Mouse (Mus musculus): ENCODE data around the gene Poc1a. TPM values are rescaled to one million over a fixed set of nuclear protein-coding genes. Genes with fewer than 3 reads are reported as not detected.

Poc1a gene
- polyA plus RNA-seq, 1 experiment: 7.6 TPM

DNA sequence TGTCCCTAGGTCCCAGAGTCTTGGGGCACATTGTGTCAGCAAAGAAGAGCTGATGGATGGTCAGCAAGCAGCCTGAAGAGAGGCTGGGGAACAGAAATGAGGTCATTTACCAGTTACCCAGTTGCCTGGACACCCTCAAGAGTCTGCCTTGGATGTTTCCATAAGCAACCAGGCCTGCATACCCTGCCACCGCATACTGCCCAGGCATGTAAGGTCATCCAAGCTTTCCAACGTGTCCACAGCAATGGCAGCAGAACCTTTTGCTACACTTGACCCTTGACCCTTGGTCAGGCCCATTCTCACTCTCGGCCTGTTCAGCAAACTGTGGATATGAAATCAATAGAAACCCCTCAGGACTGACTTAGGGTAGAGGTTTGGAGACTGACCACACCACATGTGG, 19.4 kb upstream of the Poc1a start:
- TF ChIP-seq MYOD1 (IDR thresholded peaks at IDR 0.05; ENCODE audit: control insufficient read depth in 1 of 3, insufficient read length in 2 of 3, low read depth in 2 of 3) (no peak), E2F4 (IDR thresholded peaks at IDR 0.05; ENCODE audit: insufficient read depth) (no peak), USF1 (IDR thresholded peaks at IDR 0.05; ENCODE audit: low read depth) (no peak), TCF3 (IDR thresholded peaks at IDR 0.05; ENCODE audit: insufficient read length, low read depth) (no peak), CEBPB (IDR thresholded peaks at IDR 0.05; ENCODE audit: insufficient read depth, poor library complexity, severe bottlenecking) (no peak), POLR2AphosphoS2 (IDR thresholded peaks at IDR 0.05; ENCODE audit: insufficient read length, low read depth) (no peak), REST (IDR thresholded peaks at IDR 0.05; ENCODE audit: insufficient read depth, insufficient read length) (no peak), MYOG (IDR thresholded peaks at IDR 0.05; ENCODE audit: control insufficient read depth in 1 of 3, insufficient read depth in 1 of 3, insufficient read length in 2 of 3, low read depth in 2 of 3) (no peak), MAX (IDR thresholded peaks at IDR 0.05; ENCODE audit: low read depth) (no peak), POLR2A (IDR thresholded peaks at IDR 0.05; ENCODE audit: insufficient read length, low read depth) (no peak), TCF12 (IDR thresholded peaks at IDR 0.05; ENCODE audit: insufficient read depth, poor library complexity, severe bottlenecking) (no peak)
- H3K79me2 ChIP-seq (ENCODE audit: control insufficient read depth, insufficient read depth): no peaks in the 10 kb centered on the region
- H3K4me3 ChIP-seq: no peak overlapping the region
- H3K4me2 ChIP-seq (ENCODE audit: low read depth): no peak overlapping the region
- peaks cover 16% of the 10 kb centered on the region for H3K27me3 ChIP-seq (ENCODE audit: control insufficient read depth, insufficient read depth, insufficient read length)
- H3K36me3 ChIP-seq (ENCODE audit: control insufficient read depth, insufficient read depth): no peaks in the 10 kb centered on the region
- H3ac ChIP-seq (ENCODE audit: control insufficient read depth, insufficient read length): no peak overlapping the region

DNA sequence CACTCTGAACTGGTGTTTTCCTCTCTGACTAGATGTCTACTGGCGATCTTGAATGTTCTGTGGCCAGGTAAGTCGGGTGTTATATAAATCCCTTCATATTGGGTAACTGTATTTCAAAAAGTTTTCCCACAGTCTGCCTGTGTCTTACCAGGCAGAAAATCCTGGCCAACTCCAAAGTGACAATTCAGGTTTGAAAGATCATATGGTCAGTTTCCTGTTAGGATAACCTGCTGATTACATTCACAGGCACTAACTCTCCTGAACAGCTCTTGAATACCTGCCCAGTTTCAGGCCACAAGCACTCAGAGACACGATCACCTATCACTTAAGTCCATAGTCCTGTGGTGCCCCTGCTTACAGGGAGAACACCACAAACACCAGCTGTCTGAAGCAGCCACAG, 18.8 kb upstream of the Poc1a start:
- no peaks in the 10 kb centered on the region for H3K36me3 ChIP-seq (ENCODE audit: control insufficient read depth, insufficient read depth)
- no peak overlapping the region for H3K4me2 ChIP-seq (ENCODE audit: low read depth)
- H3ac ChIP-seq (ENCODE audit: control insufficient read depth, insufficient read length): no peak overlapping the region
- H3K4me3 ChIP-seq: no peak overlapping the region
- H3K27me3 ChIP-seq (ENCODE audit: control insufficient read depth, insufficient read depth, insufficient read length): peaks cover 10% of the 10 kb centered on the region
- TF ChIP-seq POLR2A (IDR thresholded peaks at IDR 0.05; ENCODE audit: insufficient read length, low read depth) (no peak), POLR2AphosphoS2 (IDR thresholded peaks at IDR 0.05; ENCODE audit: insufficient read length, low read depth) (no peak), MYOD1 (IDR thresholded peaks at IDR 0.05; ENCODE audit: control insufficient read depth in 1 of 3, insufficient read length in 2 of 3, low read depth in 2 of 3) (no peak), E2F4 (IDR thresholded peaks at IDR 0.05; ENCODE audit: insufficient read depth) (no peak), SRF (IDR thresholded peaks at IDR 0.05; ENCODE audit: control insufficient read depth, insufficient read length, low read depth) (no peak), MYOG (IDR thresholded peaks at IDR 0.05; ENCODE audit: control insufficient read depth in 1 of 3, insufficient read depth in 1 of 3, insufficient read length in 2 of 3, low read depth in 2 of 3) (no peak), USF1 (IDR thresholded peaks at IDR 0.05; ENCODE audit: low read depth) (no peak), REST (IDR thresholded peaks at IDR 0.05; ENCODE audit: insufficient read depth, insufficient read length) (no peak), CEBPB (IDR thresholded peaks at IDR 0.05; ENCODE audit: insufficient read depth, poor library complexity, severe bottlenecking) (no peak), TCF12 (IDR thresholded peaks at IDR 0.05; ENCODE audit: insufficient read depth, poor library complexity, severe bottlenecking) (no peak), TCF3 (IDR thresholded peaks at IDR 0.05; ENCODE audit: insufficient read length, low read depth) (no peak), MAX (IDR thresholded peaks at IDR 0.05; ENCODE audit: low read depth) (no peak)
- H3K79me2 ChIP-seq (ENCODE audit: control insufficient read depth, insufficient read depth): no peaks in the 10 kb centered on the region

DNA sequence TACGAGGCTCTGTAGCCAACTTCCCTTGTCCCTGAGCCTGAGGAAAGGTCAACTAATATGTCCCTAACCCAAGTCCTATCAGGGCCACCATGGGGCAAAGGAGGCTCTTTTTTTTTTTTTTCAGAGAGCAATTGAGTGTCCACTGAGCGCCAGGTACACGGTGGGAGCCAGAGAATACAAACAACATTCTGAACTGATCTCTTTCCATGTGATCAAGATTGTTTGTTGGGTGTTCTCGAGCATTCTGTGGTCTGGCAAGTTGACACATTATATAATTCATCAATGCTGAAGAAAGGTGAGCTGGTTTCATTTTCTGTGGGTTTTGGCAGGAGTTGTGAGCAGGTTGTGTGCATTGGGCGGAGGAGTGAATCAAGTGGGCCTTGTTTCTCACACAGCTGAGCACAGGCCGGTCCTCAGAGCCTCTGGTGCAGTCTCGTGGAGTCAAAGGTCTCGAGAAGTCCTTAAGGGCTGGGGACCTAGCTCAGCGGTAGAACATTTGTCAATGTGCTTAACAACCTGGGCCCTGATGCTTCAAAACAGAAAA, 17.4 kb upstream of the Poc1a start:
- no peak overlapping the region for H3ac ChIP-seq (ENCODE audit: control insufficient read depth, insufficient read length)
- no peaks in the 10 kb centered on the region for H3K36me3 ChIP-seq (ENCODE audit: control insufficient read depth, insufficient read depth)
- no peak overlapping the region for H3K4me3 ChIP-seq
- TF ChIP-seq REST (IDR thresholded peaks at IDR 0.05; ENCODE audit: insufficient read depth, insufficient read length) (no peak), E2F4 (IDR thresholded peaks at IDR 0.05; ENCODE audit: insufficient read depth) (no peak), SRF (IDR thresholded peaks at IDR 0.05; ENCODE audit: control insufficient read depth, insufficient read length, low read depth) (no peak), CEBPB (IDR thresholded peaks at IDR 0.05; ENCODE audit: insufficient read depth, poor library complexity, severe bottlenecking) (no peak), POLR2A (IDR thresholded peaks at IDR 0.05; ENCODE audit: insufficient read length, low read depth) (no peak), POLR2AphosphoS2 (IDR thresholded peaks at IDR 0.05; ENCODE audit: insufficient read length, low read depth) (no peak), USF1 (IDR thresholded peaks at IDR 0.05; ENCODE audit: low read depth) (no peak), MAX (IDR thresholded peaks at IDR 0.05; ENCODE audit: low read depth) (no peak), MYOD1 (IDR thresholded peaks at IDR 0.05; ENCODE audit: control insufficient read depth in 1 of 3, insufficient read length in 2 of 3, low read depth in 2 of 3) (no peak), MYOG (IDR thresholded peaks at IDR 0.05; ENCODE audit: control insufficient read depth in 1 of 3, insufficient read depth in 1 of 3, insufficient read length in 2 of 3, low read depth in 2 of 3) (no peak), TCF12 (IDR thresholded peaks at IDR 0.05; ENCODE audit: insufficient read depth, poor library complexity, severe bottlenecking) (no peak), TCF3 (IDR thresholded peaks at IDR 0.05; ENCODE audit: insufficient read length, low read depth) (no peak)
- H3K27me3 ChIP-seq (ENCODE audit: control insufficient read depth, insufficient read depth, insufficient read length): peaks cover 8% of the 10 kb centered on the region
- no peak overlapping the region for H3K4me2 ChIP-seq (ENCODE audit: low read depth)
- no peaks in the 10 kb centered on the region for H3K79me2 ChIP-seq (ENCODE audit: control insufficient read depth, insufficient read depth)

DNA sequence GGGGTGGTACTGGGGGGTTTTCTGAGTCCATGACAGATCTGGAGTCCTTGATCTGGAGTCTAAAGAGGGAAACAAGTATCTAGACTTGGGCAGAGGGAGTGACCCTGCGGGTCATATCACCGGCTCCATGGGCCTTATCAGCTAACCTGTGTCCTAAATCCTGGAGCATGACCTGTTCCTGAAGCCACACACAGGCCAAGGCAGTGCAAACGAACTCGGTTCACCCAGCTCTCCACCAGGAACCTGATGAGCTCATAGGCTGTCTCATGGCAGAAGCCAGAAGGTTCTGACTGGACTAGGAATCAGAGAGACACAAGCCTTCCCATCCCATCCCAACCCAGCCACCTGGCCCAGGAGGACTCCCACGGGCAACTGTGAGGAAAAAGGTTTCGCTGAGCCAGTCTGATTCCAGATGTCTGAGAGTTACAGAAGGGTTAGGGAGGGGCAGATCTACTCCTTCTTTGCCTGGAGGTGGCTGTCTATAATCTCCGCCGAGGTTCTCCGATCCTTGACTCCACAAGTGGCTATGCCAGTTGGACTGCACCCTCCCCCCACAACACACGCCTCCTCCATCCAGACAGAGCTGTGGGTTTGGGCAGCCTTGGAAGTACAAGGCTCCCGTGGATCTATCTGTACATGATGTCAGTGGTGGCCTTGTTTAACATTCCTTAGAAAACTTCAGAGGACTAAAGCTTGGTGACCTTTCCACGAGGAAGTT, 15.3 kb upstream of the Poc1a start:
- TF ChIP-seq MYOD1 (IDR thresholded peaks at IDR 0.05; ENCODE audit: control insufficient read depth in 1 of 3, insufficient read length in 2 of 3, low read depth in 2 of 3) (no peak), E2F4 (IDR thresholded peaks at IDR 0.05; ENCODE audit: insufficient read depth) (no peak), REST (IDR thresholded peaks at IDR 0.05; ENCODE audit: insufficient read depth, insufficient read length) (no peak), USF1 (IDR thresholded peaks at IDR 0.05; ENCODE audit: low read depth) (no peak), TCF12 (IDR thresholded peaks at IDR 0.05; ENCODE audit: insufficient read depth, poor library complexity, severe bottlenecking) (no peak), POLR2AphosphoS2 (IDR thresholded peaks at IDR 0.05; ENCODE audit: insufficient read length, low read depth) (no peak), TCF3 (IDR thresholded peaks at IDR 0.05; ENCODE audit: insufficient read length, low read depth) (no peak), CEBPB (IDR thresholded peaks at IDR 0.05; ENCODE audit: insufficient read depth, poor library complexity, severe bottlenecking) (no peak), SRF (IDR thresholded peaks at IDR 0.05; ENCODE audit: control insufficient read depth, insufficient read length, low read depth) (no peak), MAX (IDR thresholded peaks at IDR 0.05; ENCODE audit: low read depth) (no peak), POLR2A (IDR thresholded peaks at IDR 0.05; ENCODE audit: insufficient read length, low read depth) (no peak), MYOG (IDR thresholded peaks at IDR 0.05; ENCODE audit: control insufficient read depth in 1 of 3, insufficient read depth in 1 of 3, insufficient read length in 2 of 3, low read depth in 2 of 3) (no peak)
- Histone ChIP-seq H3K36me3 (ENCODE audit: control insufficient read depth, insufficient read depth) (no peaks in the 10 kb centered on the region), H3K27me3 (ENCODE audit: control insufficient read depth, insufficient read depth, insufficient read length) (peaks cover 8% of the 10 kb centered on the region), H3K4me3 (no peak overlapping the region), H3K79me2 (ENCODE audit: control insufficient read depth, insufficient read depth) (no peaks in the 10 kb centered on the region), H3ac (ENCODE audit: control insufficient read depth, insufficient read length) (no peak overlapping the region), H3K4me2 (ENCODE audit: low read depth) (no peak overlapping the region)

Data from myocyte (in vitro differentiated cells).